In the genomic region with DNA sequence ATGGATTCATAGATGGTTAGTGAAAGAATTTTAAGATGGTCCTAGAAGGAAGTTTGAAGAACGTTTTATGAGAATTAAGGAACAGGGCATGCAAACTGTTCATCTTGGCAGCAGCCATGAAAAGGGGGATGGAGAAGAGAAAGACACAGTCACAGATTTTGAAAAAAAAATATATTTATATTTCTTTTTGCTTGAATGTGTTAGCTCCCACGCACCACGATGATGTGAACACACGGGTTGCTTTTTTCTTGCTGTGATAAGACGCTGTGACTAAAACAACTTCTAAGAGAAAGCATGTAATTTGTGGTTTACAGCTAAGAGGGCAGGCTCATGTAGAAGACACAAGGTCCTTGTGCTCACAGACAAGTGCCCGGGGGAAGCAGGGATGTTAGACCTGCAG, we compare ENCODE assay signal across 23 mouse cellular contexts. TPM values are rescaled to one million over a fixed set of nuclear protein-coding genes. Genes with fewer than 3 reads are reported as not detected.
A peak's percentile ranks its signal among the peaks of the same experiment; 100 is the strongest.
DNase-seq lines count a peak whose midpoint lies in the region; ATAC-seq and TF ChIP-seq lines count a peak whose summit lies in the region.
"Had no signal": no experiment of that assay in that cellular context is flagged by ENCODE, and none has a peak within 500 bp of the region (broad histone marks: within the 10 kb centered on the region; RNA-seq: fewer than 3 reads in every experiment).

No protein-coding gene starts in this region.

- H3K4me3 ChIP-seq in ES-E14 (ENCODE audit: insufficient read depth in 1 of 2, low read depth in 1 of 2, low read length in 2 of 2, poor library complexity in 1 of 2, severe bottlenecking in 1 of 2): no peak overlapping the region
- H3K4me3 ChIP-seq in hindbrain, embryonic 12.5 days: no peak overlapping the region
- H3K4me3 ChIP-seq: embryonic facial prominence, embryonic 12.5 days; embryonic facial prominence, embryonic 15.5 days; hindbrain, embryonic 13.5 days; intestine, embryonic 15.5 days had no signal

- H3K9ac ChIP-seq in ES-E14 (ENCODE audit: insufficient read depth, low read depth, low read length, poor library complexity, severe bottlenecking): no peak overlapping the region; the same call in 1 of the 2 replicates
- H3K9ac ChIP-seq in hindbrain, embryonic 12.5 days: no peak overlapping the region
- H3K9ac ChIP-seq: embryonic facial prominence, embryonic 12.5 days; embryonic facial prominence, embryonic 15.5 days; forebrain, postnatal 0 days; hindbrain, embryonic 13.5 days; intestine, embryonic 15.5 days had no signal

- WGBS in hindbrain, embryonic 12.5 days: 91% methylated on average over 6 of the region's 6 CpGs

- no peaks in the 10 kb centered on the region; the same call in 1 of the 2 replicates for H3K9me3 ChIP-seq in ES-E14 (ENCODE audit: control insufficient read depth, insufficient read depth, low read depth, low read length)
- H3K9me3 ChIP-seq in hindbrain, embryonic 12.5 days (replicated peaks): peaks cover 8% of the 10 kb centered on the region; the same call in 1 of the 2 replicates
- H3K9me3 ChIP-seq: intestine, embryonic 15.5 days had no signal

- peak overlapping the region; percentile 82 for H3K27ac ChIP-seq in ES-E14 (ENCODE audit: insufficient read depth, low read depth, low read length, poor library complexity, severe bottlenecking)
- no peak overlapping the region for H3K27ac ChIP-seq in hindbrain, embryonic 12.5 days
- H3K27ac ChIP-seq: embryonic facial prominence, embryonic 12.5 days; embryonic facial prominence, embryonic 15.5 days; hindbrain, embryonic 13.5 days; intestine, embryonic 15.5 days had no signal

- H3K36me3 ChIP-seq in ES-E14 (ENCODE audit: control insufficient read depth, insufficient read depth, low read length, poor library complexity, severe bottlenecking): peaks cover 2% of the 10 kb centered on the region; the same call in 1 of the 2 replicates
- H3K36me3 ChIP-seq in hindbrain, embryonic 12.5 days: no peaks in the 10 kb centered on the region
- H3K36me3 ChIP-seq: embryonic facial prominence, embryonic 12.5 days; embryonic facial prominence, embryonic 15.5 days; hindbrain, embryonic 13.5 days; intestine, embryonic 15.5 days had no signal

- H3K27me3 ChIP-seq in hindbrain, embryonic 12.5 days: no peaks in the 10 kb centered on the region
- H3K27me3 ChIP-seq: embryonic facial prominence, embryonic 12.5 days; embryonic facial prominence, embryonic 15.5 days; hindbrain, embryonic 13.5 days; intestine, embryonic 15.5 days had no signal

- in situ Hi-C loops in ES-E14 (cut with MboI; ENCODE audit: low sequenced_read_pairs in 2 of 2, unreplicated experiment in 2 of 2): no loop called here

- no peak overlapping the region for H3K4me2 ChIP-seq in hindbrain, embryonic 12.5 days (replicated peaks)
- H3K4me2 ChIP-seq: embryonic facial prominence, embryonic 12.5 days; embryonic facial prominence, embryonic 15.5 days; heart, embryonic 11.5 days; hindbrain, embryonic 13.5 days; intestine, embryonic 15.5 days had no signal

- DNase-seq in right cerebral cortex, adult 2 months (ENCODE audit: low spot score in 2 of 2): peak; percentile 34 to 53
- DNase-seq in right cerebral cortex, postnatal 14 days: no peak
- no peak for DNase-seq in ES-E14 (ENCODE audit: low read depth, low spot score)
- DNase-seq in brain, adult 2 months (ENCODE audit: low read depth, low spot score): peak; percentile 64
- no peak for DNase-seq in natural killer cell, adult 2 months (ENCODE audit: low spot score in 2 of 2)
- DNase-seq: adrenal gland, postnatal 10 days; adrenal gland, postnatal 36 days; cerebellum, adult 11 months; cerebellum, adult 2 months; cerebellum, adult 9-11 months; cerebellum, postnatal 25 days; forebrain, postnatal 0 days; gastrocnemius, postnatal 10 days; heart, adult 11 months had no signal

- ATAC-seq in hindbrain, embryonic 12.5 days (ENCODE audit: low FRiP score): no peak
- ATAC-seq: CD4-positive, CD25-positive, alpha-beta regulatory T cell, adult 4 months; forebrain, embryonic 14.5 days; forebrain, postnatal 0 days; hindbrain, embryonic 16.5 days; intestine, embryonic 15.5 days had no signal

- peaks cover 4 to 6% of the 10 kb centered on the region in 2 experiments; a peak in 2 of 4 replicates for H3K4me1 ChIP-seq in ES-E14 (ENCODE audit: control insufficient read depth in 2 of 2, insufficient read depth in 2 of 2, low read length in 2 of 2, poor library complexity in 1 of 2)
- H3K4me1 ChIP-seq in hindbrain, embryonic 12.5 days: no peaks in the 10 kb centered on the region
- H3K4me1 ChIP-seq: embryonic facial prominence, embryonic 12.5 days; embryonic facial prominence, embryonic 15.5 days; hindbrain, embryonic 13.5 days; intestine, embryonic 15.5 days had no signal

TF ChIP-seq in ES-E14, 5 proteins besides CTCF, POLR2A, EP300 and RAD21:
- TF ChIP-seq MAFK (IDR thresholded peaks at IDR 0.05; ENCODE audit: insufficient read depth, low read depth, low read length) (no peak), ZNF384 (IDR thresholded peaks at IDR 0.05; ENCODE audit: low read depth, low read length) (0 out of 2 replicates have a peak, but pooled peaks have one; percentile 32)

RNA-seq across cellular contexts. Expression of gene Morc3, which starts 5.0 kb away (rescaled TPM):
- total RNA-seq in ES-E14 (2012; rRNA removed): 90.3 and 98.4 TPM in 2 replicates
- polyA plus RNA-seq in hindbrain, embryonic 12.5 days (2016; fragmentation: Nextera tagmentation; extraction: Ambion mirVana): 33.4 and 43.7 TPM in 2 replicates

RNA-seq across cellular contexts. Expression of gene Chaf1b, which starts 56.8 kb away (rescaled TPM):
- 39.5 and 44.2 TPM in 2 replicates for total RNA-seq in ES-E14 (2012; rRNA removed)
- 48.4 and 55.1 TPM in 2 replicates for polyA plus RNA-seq in hindbrain, embryonic 12.5 days (2016; fragmentation: Nextera tagmentation; extraction: Ambion mirVana)

Comparison
In these comparisons a context has a peak if more than half of its experiments do, and no peak if none do; other contexts are left out.
1. DNase-seq: peak in right cerebral cortex, adult 2 months (2 of 2) and brain, adult 2 months (single experiment); none in right cerebral cortex, postnatal 14 days (single experiment), ES-E14 (single experiment) and natural killer cell, adult 2 months (0 of 2).